ENCODE assay signal across 9 mouse cellular contexts in the genomic region with DNA sequence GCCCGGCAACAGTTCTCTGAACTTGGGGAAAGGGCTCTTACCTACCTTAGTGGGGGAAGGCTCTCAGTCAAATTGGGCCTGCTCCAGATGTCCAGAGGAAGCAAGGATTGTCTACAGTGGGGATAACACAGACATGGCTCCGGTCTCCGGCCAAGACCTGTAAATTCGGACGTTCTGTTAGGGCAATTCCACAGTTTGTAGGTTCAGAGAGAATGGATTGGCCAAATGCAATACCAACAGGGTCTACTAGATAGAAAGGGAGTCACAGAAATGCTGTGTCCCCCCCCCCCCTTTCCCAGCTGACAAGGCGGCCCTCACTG. TPM values are rescaled to one million over a fixed set of nuclear protein-coding genes. Genes with fewer than 3 reads are reported as not detected.
DNase-seq lines count a peak whose midpoint lies in the region; ATAC-seq and TF ChIP-seq lines count a peak whose summit lies in the region.
"Had no signal": no experiment of that assay in that cellular context is flagged by ENCODE, and none has a peak within 500 bp of the region (broad histone marks: within the 10 kb centered on the region; RNA-seq: fewer than 3 reads in every experiment).

No protein-coding gene starts in this region.

- H3K4me3 ChIP-seq in neural tube, embryonic 11.5 days (ENCODE audit: low read depth, low read length): peak overlapping the region; percentile 84
- H3K4me3 ChIP-seq in limb, embryonic 14.5 days (replicated peaks; ENCODE audit: low read length): peak overlapping the region; percentile 93
- peak overlapping the region; percentile 60 for H3K4me3 ChIP-seq in stomach, embryonic 15.5 days (replicated peaks)

- peaks cover 41% of the 10 kb centered on the region for H3K4me1 ChIP-seq in neural tube, embryonic 11.5 days (ENCODE audit: control insufficient read depth, insufficient read depth, low read length)
- peaks cover 50% of the 10 kb centered on the region for H3K4me1 ChIP-seq in limb, embryonic 14.5 days (ENCODE audit: control insufficient read depth, insufficient read depth, low read length)
- H3K4me1 ChIP-seq in stomach, embryonic 15.5 days: peaks cover 46% of the 10 kb centered on the region

- peak overlapping the region; percentile 100 for H3K9ac ChIP-seq in neural tube, embryonic 11.5 days (ENCODE audit: low read length)
- peak overlapping the region; percentile 99 for H3K9ac ChIP-seq in limb, embryonic 14.5 days (ENCODE audit: low read depth, low read length, severe bottlenecking)
- H3K9ac ChIP-seq in stomach, embryonic 15.5 days: peak overlapping the region; percentile 88

- peaks cover 4% of the 10 kb centered on the region for H3K36me3 ChIP-seq in neural tube, embryonic 11.5 days (ENCODE audit: control insufficient read depth, insufficient read depth, low read length)
- peaks cover 31% of the 10 kb centered on the region for H3K36me3 ChIP-seq in limb, embryonic 14.5 days (ENCODE audit: control insufficient read depth, insufficient read depth, low read length)
- H3K36me3 ChIP-seq in stomach, embryonic 15.5 days: no peaks in the 10 kb centered on the region

- DNase-seq in cerebellum, adult 9-10 months: peak; percentile 80
- no peak for DNase-seq in cerebellum, adult 11 months
- no peak for DNase-seq in neural tube, embryonic 11.5 days (ENCODE audit: low spot score)
- DNase-seq in neural tube, embryonic 10.5 days (ENCODE audit: extremely low spot score, low spot score): no peak
- no peak for DNase-seq in limb, embryonic 14.5 days (ENCODE audit: low spot score)
- DNase-seq in gastrocnemius, postnatal 36 days: no peak
- DNase-seq in yolk sac, embryonic 10.5 days (ENCODE audit: low spot score): no peak

- no peaks in the 10 kb centered on the region for H3K9me3 ChIP-seq in neural tube, embryonic 11.5 days (ENCODE audit: control insufficient read depth, low read length)
- no peaks in the 10 kb centered on the region for H3K9me3 ChIP-seq in limb, embryonic 14.5 days (ENCODE audit: control insufficient read depth, low read length)
- H3K9me3 ChIP-seq in stomach, embryonic 15.5 days: no peaks in the 10 kb centered on the region

- intact Hi-C loops in gastrocnemius, postnatal 36 days (cut with DNase I): loop anchor here (5.0 kb wide), 1 partner anchor 121 kb away; a partner anchor contains a TSS

- peak overlapping the region; percentile 100 for H3K27ac ChIP-seq in neural tube, embryonic 11.5 days (ENCODE audit: low read depth, low read length)
- peak overlapping the region; percentile 100 for H3K27ac ChIP-seq in limb, embryonic 14.5 days (replicated peaks; ENCODE audit: low read depth, low read length)
- peak overlapping the region; percentile 100 for H3K27ac ChIP-seq in stomach, embryonic 15.5 days

- ATAC-seq in neural tube, embryonic 11.5 days (ENCODE audit: insufficient read depth, low FRiP score, low TSS enrichment): no peak
- no peak for ATAC-seq in limb, embryonic 14.5 days (ENCODE audit: low FRiP score, low read depth)
- ATAC-seq in stomach, embryonic 15.5 days (ENCODE audit: insufficient read depth, low FRiP score, low read depth): no peak

- no peaks in the 10 kb centered on the region for H3K27me3 ChIP-seq in neural tube, embryonic 11.5 days (ENCODE audit: control insufficient read depth, insufficient read depth, low read length)
- no peaks in the 10 kb centered on the region for H3K27me3 ChIP-seq in limb, embryonic 14.5 days (ENCODE audit: control insufficient read depth, insufficient read depth, low read length)
- H3K27me3 ChIP-seq in stomach, embryonic 15.5 days (replicated peaks): no peaks in the 10 kb centered on the region

- TF ChIP-seq POLR2A in limb, embryonic 14.5 days (IDR thresholded peaks at IDR 0.05; ENCODE audit: borderline replicate concordance, extremely low read depth, insufficient read depth, insufficient read length): no peak

- peak overlapping the region; percentile 100 for H3K4me2 ChIP-seq in neural tube, embryonic 11.5 days (ENCODE audit: low read depth)
- H3K4me2 ChIP-seq in limb, embryonic 14.5 days (replicated peaks; ENCODE audit: low read depth, low read length, severe bottlenecking): peak overlapping the region; percentile 100
- H3K4me2 ChIP-seq in stomach, embryonic 15.5 days: peak overlapping the region; percentile 87

- WGBS in neural tube, embryonic 11.5 days: under 1% methylated on average over 6 of the region's 6 CpGs
- 2% methylated on average over 6 of the region's 6 CpGs for WGBS in limb, embryonic 14.5 days
- WGBS in stomach, embryonic 15.5 days: 2% methylated on average over 6 of the region's 6 CpGs

RNA-seq across cellular contexts. Expression of a gene that starts 4.1 kb away (rescaled TPM):
- polyA plus RNA-seq in neural tube, embryonic 11.5 days (2014; fragmentation: Nextera tagmentation; extraction: Ambion mirVana): 10.9 and 12.2 TPM in 2 replicates
- 15.0 and 17.5 TPM in 2 replicates for polyA plus RNA-seq in limb, embryonic 14.5 days (2012; rRNA removed)
- polyA plus RNA-seq in limb, embryonic 14.5 days (2014; fragmentation: Nextera tagmentation; extraction: Ambion mirVana): 11.7 and 13.2 TPM in 2 replicates
- 9.4 and 9.6 TPM in 2 replicates for polyA plus RNA-seq in stomach, embryonic 15.5 days (2015; fragmentation: Nextera tagmentation; extraction: Ambion mirVana)
- 10 to 100 TPM in 1 of 2 experiments, 1 to 10 TPM in 1; 7.7 to 13.0 TPM for total RNA-seq in gastrocnemius, postnatal 36 days (2021)

RNA-seq across cellular contexts. Expression of a gene that starts 5.4 kb away (rescaled TPM):
- polyA plus RNA-seq in neural tube, embryonic 11.5 days (2014; fragmentation: Nextera tagmentation; extraction: Ambion mirVana): 1.6 and 2.6 TPM in 2 replicates
- 5.8 and 6.6 TPM in 2 replicates for polyA plus RNA-seq in limb, embryonic 14.5 days (2012; rRNA removed)
- 3.9 and 4.9 TPM in 2 replicates for polyA plus RNA-seq in limb, embryonic 14.5 days (2014; fragmentation: Nextera tagmentation; extraction: Ambion mirVana)
- polyA plus RNA-seq in stomach, embryonic 15.5 days (2015; fragmentation: Nextera tagmentation; extraction: Ambion mirVana): 1.9 and 2.3 TPM in 2 replicates
- under 1 TPM; 0.15 to 0.38 TPM for total RNA-seq in gastrocnemius, postnatal 36 days (2021)

RNA-seq across cellular contexts. Expression of a gene that starts 31.3 kb away (rescaled TPM):
- 68.3 and 69.0 TPM in 2 replicates for polyA plus RNA-seq in neural tube, embryonic 11.5 days (2014; fragmentation: Nextera tagmentation; extraction: Ambion mirVana)
- polyA plus RNA-seq in limb, embryonic 14.5 days (2012; rRNA removed): 44.0 and 47.0 TPM in 2 replicates
- polyA plus RNA-seq in limb, embryonic 14.5 days (2014; fragmentation: Nextera tagmentation; extraction: Ambion mirVana): 61.1 and 65.1 TPM in 2 replicates
- polyA plus RNA-seq in stomach, embryonic 15.5 days (2015; fragmentation: Nextera tagmentation; extraction: Ambion mirVana): 67.6 and 76.0 TPM in 2 replicates
- 10 to 100 TPM; 13.0 to 15.7 TPM for total RNA-seq in gastrocnemius, postnatal 36 days (2021)

RNA-seq across cellular contexts. Expression of a gene that starts 44.7 kb away (rescaled TPM):
- not detected in 2 replicates for polyA plus RNA-seq in neural tube, embryonic 11.5 days (2014; fragmentation: Nextera tagmentation; extraction: Ambion mirVana)
- polyA plus RNA-seq in limb, embryonic 14.5 days (2012; rRNA removed): not detected in 2 replicates
- not detected in 2 replicates for polyA plus RNA-seq in limb, embryonic 14.5 days (2014; fragmentation: Nextera tagmentation; extraction: Ambion mirVana)
- 2.2 and 5.3 TPM in 2 replicates for polyA plus RNA-seq in stomach, embryonic 15.5 days (2015; fragmentation: Nextera tagmentation; extraction: Ambion mirVana)
- total RNA-seq in gastrocnemius, postnatal 36 days (2021): under 1 TPM in 1 of 2 experiments, not detected in 1; 0.79 TPM
- total RNA-seq: left cerebral cortex, adult 8-10 months had no signal
